ENCODE assay signal across 8 mouse cellular contexts in genomic region chr4:42876586-42877291, GRCm38 (mm10). TPM values are rescaled to one million over a fixed set of nuclear protein-coding genes. Genes with fewer than 3 reads are reported as not detected.
DNase-seq lines count a peak whose midpoint lies in the region; ATAC-seq and TF ChIP-seq lines count a peak whose summit lies in the region.

No protein-coding gene starts in this region.

- DNase-seq in B cell, adult 2 months = peak; percentile 55 to 61
- DNase-seq in adipocyte (ENCODE audit: low spot score) = peak; percentile 71
- peak; percentile 70 for DNase-seq in embryo, embryonic 10 days (ENCODE audit: low spot score)
- peak; percentile 63 for DNase-seq in heart, adult 8-10 months (ENCODE audit: low spot score)
- peak; percentile 75 for DNase-seq in kidney, adult 2 months

- no peaks in the 10 kb centered on the region for H3K9me3 ChIP-seq in limb, embryonic 13.5 days
- H3K9me3 ChIP-seq in midbrain, embryonic 15.5 days = no peaks in the 10 kb centered on the region
- no peaks in the 10 kb centered on the region for H3K9me3 ChIP-seq in stomach, embryonic 15.5 days

- no peak overlapping the region for H3K4me3 ChIP-seq in kidney, adult 2 months (ENCODE audit: insufficient read depth, low read depth, low read length)
- no peak overlapping the region for H3K4me3 ChIP-seq in limb, embryonic 13.5 days
- H3K4me3 ChIP-seq in midbrain, embryonic 15.5 days = no peak overlapping the region
- no peak overlapping the region for H3K4me3 ChIP-seq in stomach, embryonic 15.5 days (replicated peaks)

- H3K36me3 ChIP-seq in kidney, adult 2 months (ENCODE audit: control insufficient read depth, insufficient read depth, low read length) = no peaks in the 10 kb centered on the region
- no peaks in the 10 kb centered on the region for H3K36me3 ChIP-seq in limb, embryonic 13.5 days
- no peaks in the 10 kb centered on the region for H3K36me3 ChIP-seq in midbrain, embryonic 15.5 days (replicated peaks)
- H3K36me3 ChIP-seq in stomach, embryonic 15.5 days = no peaks in the 10 kb centered on the region

- H3K27ac ChIP-seq in kidney, adult 2 months (ENCODE audit: insufficient read depth, low read depth, low read length) = no peak overlapping the region
- H3K27ac ChIP-seq in limb, embryonic 13.5 days = no peak overlapping the region
- H3K27ac ChIP-seq in midbrain, embryonic 15.5 days = no peak overlapping the region
- H3K27ac ChIP-seq in stomach, embryonic 15.5 days = no peak overlapping the region

- no peak overlapping the region for H3K4me2 ChIP-seq in limb, embryonic 13.5 days (replicated peaks)
- no peak overlapping the region for H3K4me2 ChIP-seq in midbrain, embryonic 15.5 days
- H3K4me2 ChIP-seq in stomach, embryonic 15.5 days = no peak overlapping the region

- ATAC-seq in limb, embryonic 13.5 days (ENCODE audit: low FRiP score, low read depth) = peak; percentile 75; the same call in 1 of the 2 replicates
- ATAC-seq in midbrain, embryonic 15.5 days (replicated peaks) = peak; percentile 93
- ATAC-seq in stomach, embryonic 15.5 days (ENCODE audit: insufficient read depth, low FRiP score, low read depth) = peak; percentile 83; the same call in 1 of the 2 replicates

- WGBS in kidney, adult 2 months = 35% methylated on average over 5 of the region's 5 CpGs
- 36% methylated on average over 5 of the region's 5 CpGs for WGBS in limb, embryonic 13.5 days
- 35% methylated on average over 5 of the region's 5 CpGs for WGBS in midbrain, embryonic 15.5 days
- WGBS in stomach, embryonic 15.5 days = 36% methylated on average over 5 of the region's 5 CpGs

- no peak for TF ChIP-seq POLR2A in kidney, adult 2 months (IDR thresholded peaks at IDR 0.05; ENCODE audit: low read depth, low read length)

- no peak overlapping the region for H3K9ac ChIP-seq in limb, embryonic 13.5 days
- no peak overlapping the region for H3K9ac ChIP-seq in midbrain, embryonic 15.5 days
- H3K9ac ChIP-seq in stomach, embryonic 15.5 days = no peak overlapping the region

- H3K27me3 ChIP-seq in kidney, adult 2 months (replicated peaks; ENCODE audit: control insufficient read depth, insufficient read depth, low read length) = no peaks in the 10 kb centered on the region
- no peaks in the 10 kb centered on the region for H3K27me3 ChIP-seq in limb, embryonic 13.5 days
- no peaks in the 10 kb centered on the region for H3K27me3 ChIP-seq in midbrain, embryonic 15.5 days (replicated peaks)
- H3K27me3 ChIP-seq in stomach, embryonic 15.5 days (replicated peaks) = no peaks in the 10 kb centered on the region

- H3K4me1 ChIP-seq in kidney, adult 2 months (ENCODE audit: control insufficient read depth, insufficient read depth, low read length) = no peaks in the 10 kb centered on the region
- no peaks in the 10 kb centered on the region for H3K4me1 ChIP-seq in limb, embryonic 13.5 days
- H3K4me1 ChIP-seq in midbrain, embryonic 15.5 days = no peaks in the 10 kb centered on the region
- H3K4me1 ChIP-seq in stomach, embryonic 15.5 days = no peaks in the 10 kb centered on the region

- TF ChIP-seq CTCF in kidney, adult 2 months (conservative IDR thresholded peaks at IDR 0.05; ENCODE audit: insufficient read depth, insufficient read length, low read depth, low read length) = peak; percentile 79

RNA-seq across cellular contexts. Expression of gene Fam205c, which starts 2.7 kb away (rescaled TPM):
- total RNA-seq in heart, adult 8-10 months (2022) = 10 to 100 TPM in 2 of 4 experiments, 1 to 10 TPM in 2; 7.5 to 11.8 (median 10.3) TPM
- polyA plus RNA-seq in kidney, adult 2 months (2012; rRNA removed) = not detected in 2 replicates
- polyA plus RNA-seq in limb, embryonic 13.5 days (2015; fragmentation: Nextera tagmentation; extraction: Ambion mirVana) = 0.31 TPM in 1 of 2 replicates, not detected in the other
- polyA plus RNA-seq in midbrain, embryonic 15.5 days (2015; fragmentation: Nextera tagmentation; extraction: Ambion mirVana) = 1.9 and 2.1 TPM in 2 replicates
- polyA plus RNA-seq in stomach, embryonic 15.5 days (2015; fragmentation: Nextera tagmentation; extraction: Ambion mirVana) = 0.24 and 0.42 TPM in 2 replicates

RNA-seq across cellular contexts. Expression of gene Gm12394, which starts 20.2 kb away (rescaled TPM):
- total RNA-seq in heart, adult 8-10 months (2022) = not detected
- polyA plus RNA-seq in kidney, adult 2 months (2012; rRNA removed) = not detected in 2 replicates
- polyA plus RNA-seq in limb, embryonic 13.5 days (2015; fragmentation: Nextera tagmentation; extraction: Ambion mirVana) = 0.06 TPM in 1 of 2 replicates, not detected in the other
- 0.51 and 0.61 TPM in 2 replicates for polyA plus RNA-seq in midbrain, embryonic 15.5 days (2015; fragmentation: Nextera tagmentation; extraction: Ambion mirVana)
- polyA plus RNA-seq in stomach, embryonic 15.5 days (2015; fragmentation: Nextera tagmentation; extraction: Ambion mirVana) = 0.12 TPM in 1 of 2 replicates, not detected in the other

RNA-seq across cellular contexts. Expression of gene Fam205a1, which starts 23.1 kb away (rescaled TPM):
- total RNA-seq in heart, adult 8-10 months (2022) = not detected
- polyA plus RNA-seq in kidney, adult 2 months (2012; rRNA removed) = 0.05 TPM in 1 of 2 replicates, not detected in the other
- 0.05 TPM in 1 of 2 replicates, not detected in the other for polyA plus RNA-seq in limb, embryonic 13.5 days (2015; fragmentation: Nextera tagmentation; extraction: Ambion mirVana)
- not detected in 2 replicates for polyA plus RNA-seq in midbrain, embryonic 15.5 days (2015; fragmentation: Nextera tagmentation; extraction: Ambion mirVana)
- polyA plus RNA-seq in stomach, embryonic 15.5 days (2015; fragmentation: Nextera tagmentation; extraction: Ambion mirVana) = not detected in 2 replicates

RNA-seq across cellular contexts. Expression of gene Phf24, which starts 39.7 kb away (rescaled TPM):
- total RNA-seq in heart, adult 8-10 months (2022) = 1 to 10 TPM; 4.3 to 9.8 (median 7.0) TPM
- polyA plus RNA-seq in kidney, adult 2 months (2012; rRNA removed) = 1.1 TPM in 2 replicates
- polyA plus RNA-seq in limb, embryonic 13.5 days (2015; fragmentation: Nextera tagmentation; extraction: Ambion mirVana) = 0.79 and 0.94 TPM in 2 replicates
- polyA plus RNA-seq in midbrain, embryonic 15.5 days (2015; fragmentation: Nextera tagmentation; extraction: Ambion mirVana) = 40.5 and 41.2 TPM in 2 replicates
- polyA plus RNA-seq in stomach, embryonic 15.5 days (2015; fragmentation: Nextera tagmentation; extraction: Ambion mirVana) = 1.1 and 2.1 TPM in 2 replicates
